Mouse (Mus musculus): Measurements from ENCODE around the gene Arpc5.

The Arpc5 gene

GRCm38 (mm10) chr1:152810533-152811439, 44.4 kb downstream of the Arpc5 start:
- no peak for DNase-seq (ENCODE audit: low spot score)

- peak; percentile 64 for DNase-seq (ENCODE audit: low spot score)
Measured at GRCm38 (mm10) chr1:152815265-152815701, 48.9 kb downstream of the Arpc5 start.

- peak; percentile 77 for DNase-seq (ENCODE audit: low spot score)
Measured at GRCm38 (mm10) chr1:152817027-152817769, 50.9 kb downstream of the Arpc5 start.

- peak; percentile 43 for DNase-seq (ENCODE audit: low spot score)
Measured at GRCm38 (mm10) chr1:152817794-152818193, 51.5 kb downstream of the Arpc5 start.

GRCm38 (mm10) chr1:152819558-152819957, 53.2 kb downstream of the Arpc5 start:
- no peak for DNase-seq (ENCODE audit: low spot score)

GRCm38 (mm10) chr1:152820911-152821695, 54.8 kb downstream of the Arpc5 start:
- DNase-seq (ENCODE audit: low spot score), result no peak

- DNase-seq (ENCODE audit: low spot score), result no peak
Measured at GRCm38 (mm10) chr1:152821746-152822145, 55.4 kb downstream of the Arpc5 start.

- DNase-seq (ENCODE audit: low spot score), result no peak
Measured at GRCm38 (mm10) chr1:152824206-152824605, 57.9 kb downstream of the Arpc5 start.
